Mouse (Mus musculus): ENCODE data around the gene Gng10. TPM values are rescaled to one million over a fixed set of nuclear protein-coding genes. Genes with fewer than 3 reads are reported as not detected.

Gene Gng10
- polyA plus RNA-seq, 1 experiment from 2014 or later = 89.7 TPM

GRCm38 (mm10) chr4:58997081-58997480 is 37.8 kb upstream of the Gng10 start:
- 80% methylated on average over 5 of the region's 5 CpGs for WGBS
- DNase-seq (ENCODE audit: low spot score, missing footprints) (no peak), ATAC-seq (ENCODE audit: low FRiP score) (no peak)
- no peaks in the 10 kb centered on the region for H3K27me3 ChIP-seq (ENCODE audit: control insufficient read depth, insufficient read depth, low read length)
- no peaks in the 10 kb centered on the region for H3K4me1 ChIP-seq (ENCODE audit: control insufficient read depth, insufficient read depth, low read length)
- H3K27ac ChIP-seq (ENCODE audit: low read depth, low read length) = no peak overlapping the region
- no peaks in the 10 kb centered on the region for H3K36me3 ChIP-seq (ENCODE audit: control insufficient read depth, insufficient read depth, low read length)
- no peaks in the 10 kb centered on the region for H3K9me3 ChIP-seq (ENCODE audit: control insufficient read depth, low read length)
- no peak overlapping the region for H3K4me3 ChIP-seq (ENCODE audit: low read depth, low read length)
- H3K9ac ChIP-seq (ENCODE audit: low read length) = no peak overlapping the region
- H3K4me2 ChIP-seq = no peak overlapping the region

DNA sequence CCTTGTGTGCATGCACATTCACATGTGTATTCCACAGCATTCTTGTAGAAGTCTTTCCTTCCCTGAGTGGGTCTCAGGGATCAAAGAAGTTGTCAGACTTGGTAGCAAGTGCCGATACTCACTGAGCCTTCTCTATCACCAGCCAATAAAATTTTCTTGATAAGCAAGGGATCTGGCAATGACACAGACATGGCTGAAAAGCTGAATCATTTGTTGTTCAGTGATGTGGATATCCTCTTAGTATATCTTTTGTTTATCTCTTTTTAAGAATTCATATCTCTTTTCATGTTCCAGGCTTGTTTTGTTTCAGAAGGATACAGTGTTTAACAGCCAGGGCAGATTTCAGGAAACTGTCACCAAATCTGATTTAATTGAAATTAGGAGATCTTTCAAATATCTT is 36.2 kb upstream of the Gng10 start:
- ATAC-seq (ENCODE audit: low FRiP score) (no peak), DNase-seq (ENCODE audit: low spot score, missing footprints) (peak; percentile 69)
- Histone ChIP-seq H3K36me3 (ENCODE audit: control insufficient read depth, insufficient read depth, low read length) (no peaks in the 10 kb centered on the region), H3K9me3 (ENCODE audit: control insufficient read depth, low read length) (no peaks in the 10 kb centered on the region), H3K4me1 (ENCODE audit: control insufficient read depth, insufficient read depth, low read length) (peaks cover 2% of the 10 kb centered on the region), H3K27me3 (ENCODE audit: control insufficient read depth, insufficient read depth, low read length) (no peaks in the 10 kb centered on the region), H3K4me3 (ENCODE audit: low read depth, low read length) (no peak overlapping the region), H3K9ac (ENCODE audit: low read length) (no peak overlapping the region), H3K4me2 (no peak overlapping the region), H3K27ac (ENCODE audit: low read depth, low read length) (no peak overlapping the region)
- WGBS = 96% methylated on average over 1 of the region's 1 CpGs

- no peak overlapping the region for H3K9ac ChIP-seq (ENCODE audit: low read length)
- no peak overlapping the region for H3K27ac ChIP-seq (ENCODE audit: low read depth, low read length)
- DNase-seq (ENCODE audit: low spot score, missing footprints) (peak; percentile 91), ATAC-seq (ENCODE audit: low FRiP score) (no peak)
- H3K4me2 ChIP-seq = no peak overlapping the region
- H3K36me3 ChIP-seq (ENCODE audit: control insufficient read depth, insufficient read depth, low read length) = no peaks in the 10 kb centered on the region
- 18% methylated on average over 2 of the region's 2 CpGs for WGBS
- H3K9me3 ChIP-seq (ENCODE audit: control insufficient read depth, low read length) = no peaks in the 10 kb centered on the region
- no peaks in the 10 kb centered on the region; the same call in 1 of the 2 replicates for H3K27me3 ChIP-seq (ENCODE audit: control insufficient read depth, insufficient read depth, low read length)
- H3K4me1 ChIP-seq (ENCODE audit: control insufficient read depth, insufficient read depth, low read length) = peaks cover 10% of the 10 kb centered on the region
- H3K4me3 ChIP-seq (ENCODE audit: low read depth, low read length) = no peak overlapping the region
Observed at GRCm38 (mm10) chr4:58999686-59000085, 35.2 kb upstream of the Gng10 start.

- Histone ChIP-seq H3K27ac (ENCODE audit: low read depth, low read length) (no peak overlapping the region), H3K4me3 (ENCODE audit: low read depth, low read length) (no peak overlapping the region), H3K9ac (ENCODE audit: low read length) (no peak overlapping the region), H3K4me1 (ENCODE audit: control insufficient read depth, insufficient read depth, low read length) (peaks cover 10% of the 10 kb centered on the region), H3K36me3 (ENCODE audit: control insufficient read depth, insufficient read depth, low read length) (no peaks in the 10 kb centered on the region), H3K9me3 (ENCODE audit: control insufficient read depth, low read length) (no peaks in the 10 kb centered on the region), H3K27me3 (ENCODE audit: control insufficient read depth, insufficient read depth, low read length) (no peaks in the 10 kb centered on the region; the same call in 1 of the 2 replicates), H3K4me2 (no peak overlapping the region)
- DNase-seq (ENCODE audit: low spot score, missing footprints) = no peak
- 3% methylated on average over 2 of the region's 2 CpGs for WGBS
- no peak for ATAC-seq (ENCODE audit: low FRiP score)
Observed at GRCm38 (mm10) chr4:59000614-59001013, 34.3 kb upstream of the Gng10 start.

- no peaks in the 10 kb centered on the region; the same call in 1 of the 2 replicates for H3K27me3 ChIP-seq (ENCODE audit: control insufficient read depth, insufficient read depth, low read length)
- H3K4me2 ChIP-seq = peak within 1 kb of the TSS; percentile 78
- DNase-seq (ENCODE audit: low spot score, missing footprints) = peak; percentile 99
Observed at GRCm38 (mm10) chr4:59002948-59003805, 31.7 kb upstream of the Gng10 start, which contains the start of gene Gm20503. TSS of gene Gm20503 (plus strand) at chr4:59003210.

DNA sequence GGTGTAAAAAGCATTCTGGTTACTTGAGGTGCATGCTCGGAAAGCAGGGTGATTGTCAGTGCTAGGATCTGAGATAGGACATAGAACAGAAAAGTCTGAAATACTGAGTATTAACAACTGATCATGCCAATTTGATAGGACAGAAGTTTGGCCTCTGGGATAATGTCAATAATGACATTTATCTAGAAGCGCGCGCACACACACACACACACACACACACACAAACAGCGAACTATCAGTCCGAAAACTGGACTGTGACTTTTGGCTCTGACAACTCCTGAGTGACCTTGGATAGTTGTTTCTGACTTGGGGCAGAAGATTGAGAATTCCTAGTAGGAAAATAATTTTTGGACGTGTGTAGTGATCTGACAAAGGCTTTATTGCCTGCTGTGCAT is 31.1 kb upstream of the Gng10 start:
- no peaks in the 10 kb centered on the region for H3K9me3 ChIP-seq (ENCODE audit: control insufficient read depth, low read length)
- DNase-seq (ENCODE audit: low spot score, missing footprints) (no peak), ATAC-seq (ENCODE audit: low FRiP score) (no peak)
- H3K36me3 ChIP-seq (ENCODE audit: control insufficient read depth, insufficient read depth, low read length) = no peaks in the 10 kb centered on the region
- peak overlapping the region; percentile 92 for H3K9ac ChIP-seq (ENCODE audit: low read length)
- peaks cover 10% of the 10 kb centered on the region for H3K4me1 ChIP-seq (ENCODE audit: control insufficient read depth, insufficient read depth, low read length)
- WGBS = 38% methylated on average over 7 of the region's 7 CpGs
- H3K4me2 ChIP-seq = peak overlapping the region; percentile 78
- H3K27ac ChIP-seq (ENCODE audit: low read depth, low read length) = no peak overlapping the region
- H3K4me3 ChIP-seq (ENCODE audit: low read depth, low read length) = peak overlapping the region; percentile 87
- no peaks in the 10 kb centered on the region; the same call in 1 of the 2 replicates for H3K27me3 ChIP-seq (ENCODE audit: control insufficient read depth, insufficient read depth, low read length)

More at GRCm38 (mm10) chr4:59002948-59003805, 31.7 kb upstream of the Gng10 start, which contains the start of gene Gm20503:
- ATAC-seq (ENCODE audit: low FRiP score) = peak; percentile 99
- Histone ChIP-seq H3K27ac (ENCODE audit: low read depth, low read length) (peak within 1 kb of the TSS; percentile 69), H3K9me3 (ENCODE audit: control insufficient read depth, low read length) (no peaks in the 10 kb centered on the region), H3K9ac (ENCODE audit: low read length) (peak within 1 kb of the TSS; percentile 92), H3K36me3 (ENCODE audit: control insufficient read depth, insufficient read depth, low read length) (no peaks in the 10 kb centered on the region), H3K4me3 (ENCODE audit: low read depth, low read length) (peak within 1 kb of the TSS; percentile 87), H3K4me1 (ENCODE audit: control insufficient read depth, insufficient read depth, low read length) (peaks cover 10% of the 10 kb centered on the region)
- WGBS = under 1% methylated on average over 82 of the region's 89 CpGs

- H3K9me3 ChIP-seq (ENCODE audit: control insufficient read depth, low read length) = no peaks in the 10 kb centered on the region
- DNase-seq (ENCODE audit: low spot score, missing footprints) (no peak), ATAC-seq (ENCODE audit: low FRiP score) (no peak)
- no peaks in the 10 kb centered on the region for H3K36me3 ChIP-seq (ENCODE audit: control insufficient read depth, insufficient read depth, low read length)
- H3K27ac ChIP-seq (ENCODE audit: low read depth, low read length) = no peak overlapping the region
- peaks cover 10% of the 10 kb centered on the region for H3K4me1 ChIP-seq (ENCODE audit: control insufficient read depth, insufficient read depth, low read length)
- no peak overlapping the region for H3K4me2 ChIP-seq
- no peak overlapping the region for H3K4me3 ChIP-seq (ENCODE audit: low read depth, low read length)
- WGBS = 61% methylated on average over 8 of the region's 8 CpGs
- H3K9ac ChIP-seq (ENCODE audit: low read length) = no peak overlapping the region
- no peaks in the 10 kb centered on the region; the same call in 1 of the 2 replicates for H3K27me3 ChIP-seq (ENCODE audit: control insufficient read depth, insufficient read depth, low read length)
Observed at GRCm38 (mm10) chr4:59006211-59006610, 28.7 kb upstream of the Gng10 start.

GRCm38 (mm10) chr4:59007016-59007415 is 27.9 kb upstream of the Gng10 start:
- Histone ChIP-seq H3K4me3 (ENCODE audit: low read depth, low read length) (no peak overlapping the region), H3K36me3 (ENCODE audit: control insufficient read depth, insufficient read depth, low read length) (no peaks in the 10 kb centered on the region), H3K9ac (ENCODE audit: low read length) (no peak overlapping the region), H3K4me2 (no peak overlapping the region), H3K27ac (ENCODE audit: low read depth, low read length) (no peak overlapping the region), H3K9me3 (ENCODE audit: control insufficient read depth, low read length) (no peaks in the 10 kb centered on the region), H3K27me3 (ENCODE audit: control insufficient read depth, insufficient read depth, low read length) (no peaks in the 10 kb centered on the region; the same call in 1 of the 2 replicates), H3K4me1 (ENCODE audit: control insufficient read depth, insufficient read depth, low read length) (peaks cover 10% of the 10 kb centered on the region)
- WGBS = 46% methylated on average over 6 of the region's 6 CpGs
- DNase-seq (ENCODE audit: low spot score, missing footprints) (no peak), ATAC-seq (ENCODE audit: low FRiP score) (no peak)

DNA sequence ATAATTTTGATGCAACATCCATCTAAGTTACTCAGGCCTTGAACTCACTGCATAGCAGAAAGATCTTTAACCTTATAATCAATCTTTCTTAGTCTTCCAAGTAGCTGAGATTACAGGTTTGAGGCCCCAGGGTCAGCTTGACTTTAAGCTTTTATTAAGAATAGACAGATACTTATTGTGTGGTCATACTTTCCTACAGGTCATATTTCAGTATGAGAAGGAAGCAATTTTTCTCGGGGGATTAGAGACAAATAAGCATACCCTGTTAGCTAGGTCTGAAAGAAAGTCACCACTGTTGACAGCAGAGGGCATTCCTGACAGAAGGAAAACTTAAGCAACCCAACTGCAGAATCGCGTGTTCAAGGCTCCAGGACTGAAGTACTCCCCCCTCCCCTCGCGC is 26.9 kb upstream of the Gng10 start:
- Histone ChIP-seq H3K27ac (ENCODE audit: low read depth, low read length) (no peak overlapping the region), H3K4me2 (no peak overlapping the region), H3K4me3 (ENCODE audit: low read depth, low read length) (no peak overlapping the region), H3K9ac (ENCODE audit: low read length) (no peak overlapping the region), H3K27me3 (ENCODE audit: control insufficient read depth, insufficient read depth, low read length) (no peaks in the 10 kb centered on the region; the same call in 1 of the 2 replicates), H3K36me3 (ENCODE audit: control insufficient read depth, insufficient read depth, low read length) (no peaks in the 10 kb centered on the region), H3K4me1 (ENCODE audit: control insufficient read depth, insufficient read depth, low read length) (peaks cover 10% of the 10 kb centered on the region), H3K9me3 (ENCODE audit: control insufficient read depth, low read length) (no peaks in the 10 kb centered on the region)
- DNase-seq (ENCODE audit: low spot score, missing footprints) = no peak
- no peak for ATAC-seq (ENCODE audit: low FRiP score)
- WGBS = 85% methylated on average over 5 of the region's 5 CpGs
